Mouse (Mus musculus): ENCODE measurements at regions not wholly inside any gene's neighbourhood (a gene's known extent, or its start where the extent isn't known, plus 50 kb on each side); places are given as distances from the start of the nearest gene placed in this dataset.

GRCm38 (mm10) chr9:85126541-85126940 lies 186.0 kb upstream of the Gm11114 start:
- no peak for DNase-seq (ENCODE audit: low spot score in 2 of 2)

- no peak for DNase-seq (ENCODE audit: low spot score in 2 of 2)
Measured at GRCm38 (mm10) chr9:85127107-85127506, 185.5 kb upstream of the Gm11114 start.

- no peak for DNase-seq (ENCODE audit: low spot score in 2 of 2)
Measured at GRCm38 (mm10) chr9:85134900-85135299, 177.7 kb upstream of the Gm11114 start.

GRCm38 (mm10) chr9:85136715-85137582 lies 175.6 kb upstream of the Gm11114 start:
- DNase-seq (ENCODE audit: low spot score in 2 of 2), result no peak

GRCm38 (mm10) chr9:85139891-85140290 lies 172.7 kb upstream of the Gm11114 start:
- DNase-seq (ENCODE audit: low spot score in 2 of 2), result peak in 1 of 2 experiments; percentile 2

GRCm38 (mm10) chr9:85144363-85144762 lies 168.2 kb upstream of the Gm11114 start:
- DNase-seq (ENCODE audit: low spot score in 2 of 2), result no peak

- DNase-seq (ENCODE audit: low spot score in 2 of 2), result no peak
Measured at GRCm38 (mm10) chr9:85165632-85166031, 146.9 kb upstream of the Gm11114 start.

GRCm38 (mm10) chr9:85167243-85167642 lies 145.3 kb upstream of the Gm11114 start:
- no peak for DNase-seq (ENCODE audit: low spot score in 2 of 2)

GRCm38 (mm10) chr9:85174431-85174830 lies 138.1 kb upstream of the Gm11114 start:
- DNase-seq (ENCODE audit: low spot score in 2 of 2), result no peak

- no peak for DNase-seq (ENCODE audit: low spot score in 2 of 2)
Measured at GRCm38 (mm10) chr9:85201202-85201601, 111.4 kb upstream of the Gm11114 start.

- no peak for DNase-seq (ENCODE audit: low spot score in 2 of 2)
Measured at GRCm38 (mm10) chr9:85224870-85225269, 87.7 kb upstream of the Gm11114 start.

Data from layer of hippocampus, adult 8-10 months (tissue).